Mouse (Mus musculus) megakaryocyte, embryonic 14.5 days (primary cell): ENCODE results near the gene Lrp5. TPM values are rescaled to one million over a fixed set of nuclear protein-coding genes. Genes with fewer than 3 reads are reported as not detected.

Source experiments
- H3K27me3 ChIP-seq: replicated peaks from 2 replicates; pipeline ENCODE3; 2012; ENCODE audit warnings: inconsistent platforms
- H3K36me3 ChIP-seq: replicated peaks from 2 replicates; pipeline ENCODE3; 2012; ENCODE audit warnings: low read length, inconsistent platforms, mixed read lengths
- H3K4me1 ChIP-seq: 2 replicates; pipeline ENCODE4 v1.6.1; 2012; ENCODE audit warnings: inconsistent platforms
- H3K4me3 ChIP-seq: replicated peaks from 2 replicates; pipeline ENCODE3; 2012; ENCODE audit warnings: moderate library complexity, mild to moderate bottlenecking, inconsistent platforms
- H3K9me3 ChIP-seq: 2 replicates; pipeline ENCODE4 v1.6.1; 2012; ENCODE audit warnings: inconsistent platforms
- FLI1 ChIP-seq: IDR thresholded peaks from 2 replicates; pipeline ENCODE4 v1.6.1; 2012; ENCODE audit warnings: low read length, inconsistent platforms, mixed read lengths
- GATA1 ChIP-seq: IDR thresholded peaks from 3 replicates; pipeline ENCODE4 v1.6.1; 2012; ENCODE audit warnings: mixed read lengths, low read length, inconsistent platforms, borderline replicate concordance
- polyA plus RNA-seq: library from polyadenylated mRNA; stranded (reverse); fragments of >175 nt; gene quantifications from 2 replicates; pipeline ENCODE4 v1.2.3, GENCODE M21; 2012; ENCODE audit warnings: low replicate concordance; ENCODE audit not compliant: insufficient read depth

Gene Lrp5
- polyA plus RNA-seq, 1 experiment: 18.0 TPM

DNA sequence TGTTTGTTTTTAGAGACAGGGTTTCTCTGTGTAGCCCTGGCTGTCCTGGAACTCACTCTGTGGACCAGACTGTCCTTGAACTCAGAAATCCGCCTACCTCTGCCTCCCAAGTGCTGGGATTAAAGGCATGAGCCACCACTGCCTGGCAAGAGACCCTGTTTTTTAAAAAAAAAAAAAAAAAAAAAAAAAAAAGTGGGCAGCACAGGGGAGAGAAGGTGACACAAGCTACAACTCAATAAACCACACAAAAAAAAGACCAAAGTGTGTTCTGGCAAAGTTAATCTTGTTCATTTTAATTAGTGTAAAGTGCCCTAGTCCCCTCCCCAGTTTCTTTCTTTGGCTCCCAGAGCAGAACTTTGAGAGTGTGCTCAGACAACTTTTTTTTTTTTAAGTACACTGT, 137.1 kb downstream of the Lrp5 start:
- Histone ChIP-seq H3K4me3 (no peak overlapping the region), H3K27me3 (no peaks in the 10 kb centered on the region), H3K9me3 (no peaks in the 10 kb centered on the region), H3K4me1 (peaks cover 93% of the 10 kb centered on the region), H3K36me3 (peaks cover 42% of the 10 kb centered on the region)
- no peak for TF ChIP-seq FLI1
- no peak for TF ChIP-seq GATA1

DNA sequence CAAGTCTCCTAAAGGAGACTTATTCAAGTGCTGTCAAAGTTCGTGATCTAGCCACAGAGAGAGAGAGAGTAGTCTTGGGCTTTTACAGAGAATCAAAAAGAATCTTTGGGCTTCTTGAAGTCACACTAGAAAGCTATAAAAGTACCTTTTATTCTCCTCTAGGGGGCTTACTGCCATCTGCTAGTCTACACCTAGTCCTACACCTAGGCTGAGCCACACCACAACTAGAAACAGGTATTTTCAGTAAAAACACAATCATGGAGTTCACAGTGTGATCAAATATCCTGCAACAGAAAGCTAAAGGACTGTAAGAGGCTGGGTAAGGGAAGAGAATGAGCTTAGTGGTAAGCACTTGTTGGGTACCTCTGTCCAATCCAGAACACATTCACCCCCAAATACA, 138.1 kb downstream of the Lrp5 start:
- Histone ChIP-seq H3K9me3 (no peaks in the 10 kb centered on the region), H3K36me3 (peaks cover 47% of the 10 kb centered on the region), H3K4me1 (peaks cover 95% of the 10 kb centered on the region), H3K27me3 (no peaks in the 10 kb centered on the region), H3K4me3 (no peak overlapping the region)
- TF ChIP-seq GATA1: no peak
- TF ChIP-seq FLI1: no peak

DNA sequence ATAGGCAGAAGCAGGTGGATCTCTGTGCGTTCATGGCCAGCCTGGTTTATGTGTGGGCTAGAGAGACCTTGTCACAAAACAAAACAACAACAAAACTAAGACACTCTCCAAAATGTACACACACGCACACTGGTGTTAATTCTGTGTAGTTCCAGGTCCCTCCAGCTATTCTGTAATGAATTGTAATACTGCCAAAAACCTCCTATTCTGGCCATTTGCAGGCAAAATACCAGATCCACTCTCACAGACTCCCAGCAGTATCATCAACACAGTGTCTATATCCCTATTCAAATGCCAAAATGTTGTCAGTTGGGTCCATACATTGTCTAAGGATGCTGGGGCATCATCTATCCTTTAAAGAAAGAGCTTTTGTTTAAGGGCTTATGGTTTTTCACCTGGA, 141.4 kb downstream of the Lrp5 start:
- H3K4me3 ChIP-seq: peak overlapping the region; percentile 14
- TF ChIP-seq FLI1 (no peak), GATA1 (no peak)
- no peaks in the 10 kb centered on the region for H3K9me3 ChIP-seq
- no peaks in the 10 kb centered on the region for H3K27me3 ChIP-seq
- peaks cover 72% of the 10 kb centered on the region for H3K36me3 ChIP-seq
- H3K4me1 ChIP-seq: peaks cover 95% of the 10 kb centered on the region

DNA sequence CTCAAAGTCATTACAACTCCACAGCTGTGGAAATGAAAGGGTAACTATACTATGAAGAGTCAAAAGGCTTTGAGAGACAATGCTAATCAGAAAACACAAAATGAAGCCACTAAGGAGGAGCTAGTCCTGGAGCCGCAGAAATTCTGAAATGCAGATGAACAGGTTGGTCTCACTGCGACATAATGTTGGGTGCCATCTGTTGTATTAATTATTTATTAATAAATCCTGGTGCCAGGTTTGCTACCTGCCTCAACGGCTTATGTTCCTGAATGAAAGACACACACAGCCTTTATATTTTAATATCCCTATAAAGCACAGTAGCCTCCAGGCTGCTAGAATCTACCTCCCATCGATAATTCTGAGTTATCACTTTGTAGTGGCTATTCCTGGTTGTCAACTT, 143.8 kb downstream of the Lrp5 start:
- Histone ChIP-seq H3K9me3 (no peaks in the 10 kb centered on the region), H3K36me3 (peaks cover 77% of the 10 kb centered on the region), H3K27me3 (no peaks in the 10 kb centered on the region), H3K4me1 (peaks cover 98% of the 10 kb centered on the region), H3K4me3 (no peak overlapping the region)
- no peak for TF ChIP-seq FLI1
- no peak for TF ChIP-seq GATA1

DNA sequence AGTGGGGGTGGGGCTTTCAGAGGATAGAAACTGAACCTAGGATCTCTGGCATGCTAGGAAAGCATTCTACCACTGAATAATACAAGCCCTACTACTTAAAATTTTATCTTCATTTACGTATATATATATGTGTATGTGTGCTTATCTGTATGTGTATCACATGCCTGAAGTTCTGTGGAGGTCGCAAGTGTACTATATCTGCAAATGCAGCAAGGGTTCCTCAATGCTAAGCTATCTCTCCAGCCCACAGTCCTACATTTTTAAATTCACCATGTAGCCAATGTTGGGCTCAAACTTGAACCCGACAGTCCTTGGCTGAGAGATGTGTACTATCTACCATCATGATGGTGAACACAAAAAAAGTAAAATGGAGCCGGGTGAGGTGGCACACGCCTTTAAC, 145.4 kb downstream of the Lrp5 start:
- Histone ChIP-seq H3K27me3 (no peaks in the 10 kb centered on the region), H3K4me3 (no peak overlapping the region), H3K36me3 (peaks cover 75% of the 10 kb centered on the region), H3K9me3 (no peaks in the 10 kb centered on the region), H3K4me1 (peaks cover 94% of the 10 kb centered on the region)
- no peak for TF ChIP-seq FLI1
- TF ChIP-seq GATA1: no peak

DNA sequence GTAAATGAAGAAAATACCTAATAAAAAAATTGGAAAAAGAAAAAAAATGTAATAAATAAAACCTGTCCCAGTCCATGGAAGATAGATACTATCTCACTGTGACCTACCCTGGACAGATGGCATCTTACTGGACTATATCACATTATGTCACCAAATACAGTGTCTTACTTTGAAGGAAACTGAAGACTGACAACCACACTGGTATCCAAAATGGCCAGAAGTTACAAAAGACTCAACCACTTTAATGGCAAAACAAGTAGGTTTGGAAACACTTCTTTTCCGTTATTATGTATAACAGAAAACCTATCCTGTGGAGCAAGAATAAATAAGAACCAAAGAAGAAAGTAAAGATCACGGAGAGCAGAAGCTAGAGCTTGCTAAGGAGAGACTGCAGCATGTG, 146.1 kb downstream of the Lrp5 start:
- no peak overlapping the region for H3K4me3 ChIP-seq
- H3K36me3 ChIP-seq: peaks cover 75% of the 10 kb centered on the region
- no peaks in the 10 kb centered on the region for H3K27me3 ChIP-seq
- TF ChIP-seq GATA1: no peak
- TF ChIP-seq FLI1: no peak
- H3K9me3 ChIP-seq: no peaks in the 10 kb centered on the region
- peaks cover 94% of the 10 kb centered on the region for H3K4me1 ChIP-seq

DNA sequence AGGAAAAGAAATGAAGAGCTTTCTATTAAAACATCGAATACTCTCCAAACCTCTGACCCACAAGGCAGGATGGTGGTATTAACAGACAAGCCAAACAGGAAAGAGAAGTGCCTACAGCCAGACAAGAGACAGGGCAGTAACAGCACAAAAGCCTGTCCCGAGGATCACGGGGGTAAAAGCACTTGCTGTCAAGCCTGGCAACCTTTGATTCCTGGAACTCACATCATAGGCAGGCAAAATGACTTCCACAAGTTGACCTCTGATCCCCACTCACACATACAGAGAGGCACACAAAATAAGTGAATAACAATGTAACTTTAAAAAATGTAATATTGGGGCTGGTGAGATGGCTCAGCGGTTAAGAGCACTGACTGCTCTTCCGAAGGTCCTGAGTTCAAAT, 146.9 kb downstream of the Lrp5 start:
- H3K27me3 ChIP-seq: no peaks in the 10 kb centered on the region
- H3K36me3 ChIP-seq: peaks cover 79% of the 10 kb centered on the region
- no peak for TF ChIP-seq GATA1
- no peak for TF ChIP-seq FLI1
- peaks cover 94% of the 10 kb centered on the region for H3K4me1 ChIP-seq
- no peaks in the 10 kb centered on the region for H3K9me3 ChIP-seq
- H3K4me3 ChIP-seq: peak overlapping the region; percentile 30

DNA sequence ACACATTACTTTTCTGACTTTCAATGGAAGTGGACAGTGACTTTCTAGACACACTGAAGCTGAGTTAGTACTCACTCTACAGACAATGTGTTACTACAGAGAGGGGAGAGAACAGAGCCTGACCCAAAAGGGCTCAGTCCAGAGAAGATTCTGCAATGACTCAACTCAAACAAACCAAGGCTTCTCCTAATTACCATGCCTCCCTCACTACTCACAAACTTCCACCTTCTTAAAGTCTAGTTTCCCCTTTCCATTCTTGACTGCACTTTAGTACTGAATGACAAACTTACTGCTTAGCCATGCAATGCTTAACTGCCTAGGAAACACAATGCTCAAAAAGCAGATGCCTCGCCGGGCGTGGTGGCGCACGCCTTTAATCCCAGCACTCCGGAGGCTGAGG, 148.7 kb downstream of the Lrp5 start:
- H3K9me3 ChIP-seq: no peaks in the 10 kb centered on the region
- no peaks in the 10 kb centered on the region for H3K27me3 ChIP-seq
- peaks cover 80% of the 10 kb centered on the region for H3K36me3 ChIP-seq
- TF ChIP-seq FLI1: no peak
- TF ChIP-seq GATA1: no peak
- peaks cover 94% of the 10 kb centered on the region for H3K4me1 ChIP-seq
- H3K4me3 ChIP-seq: no peak overlapping the region

DNA sequence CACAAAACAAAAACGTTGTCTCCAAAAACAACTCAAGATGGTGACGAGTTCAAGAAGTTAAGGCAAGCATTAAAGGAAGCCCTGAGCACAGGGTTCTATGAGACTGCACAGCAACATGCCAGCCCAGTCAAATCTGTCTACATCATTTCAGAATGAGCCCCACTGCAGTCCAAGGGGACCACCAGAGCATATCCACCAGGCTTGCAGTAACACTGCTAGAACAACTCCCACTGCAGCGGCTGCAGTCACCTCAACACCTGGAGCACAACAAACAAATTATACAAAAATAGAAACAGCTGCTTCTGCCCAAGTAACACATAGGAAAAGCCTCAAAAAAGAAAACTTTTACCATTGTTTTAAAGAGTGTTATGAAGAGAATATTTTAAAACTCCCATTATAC, 151.4 kb downstream of the Lrp5 start:
- no peaks in the 10 kb centered on the region for H3K27me3 ChIP-seq
- no peaks in the 10 kb centered on the region for H3K9me3 ChIP-seq
- TF ChIP-seq FLI1: no peak
- no peak for TF ChIP-seq GATA1
- H3K4me3 ChIP-seq: no peak overlapping the region
- peaks cover 74% of the 10 kb centered on the region for H3K36me3 ChIP-seq
- H3K4me1 ChIP-seq: peaks cover 90% of the 10 kb centered on the region

Other genes with a start within 250 kb of the Lrp5 start
- gene Ppp6r3, start 110.8 kb downstream of the Lrp5 start, polyA plus RNA-seq: 17.5 and 45.1 TPM in 2 replicates
- 11.1 and 12.3 TPM in 2 replicates for gene 1810055G02Rik, start 21.7 kb upstream of the Lrp5 start, polyA plus RNA-seq
- gene Kmt5b, start 80.9 kb upstream of the Lrp5 start, polyA plus RNA-seq: 2.1 and 3.5 TPM in 2 replicates
- 6.8 and 18.7 TPM in 2 replicates for gene Chka, start 165.2 kb upstream of the Lrp5 start, polyA plus RNA-seq
- 39.3 and 78.0 TPM in 2 replicates for gene Tcirg1, start 220.6 kb upstream of the Lrp5 start, polyA plus RNA-seq
- gene Ndufs8, start 226.2 kb upstream of the Lrp5 start, polyA plus RNA-seq: 38.8 and 142 TPM in 2 replicates
- gene Aldh3b1, start 243.2 kb upstream of the Lrp5 start, polyA plus RNA-seq: 2.8 TPM in 1 of 2 replicates, not detected in the other
- 30.5 and 188 TPM in 2 replicates for gene Unc93b1, start 248.6 kb upstream of the Lrp5 start, polyA plus RNA-seq